Mouse (Mus musculus) olfactory bulb, adult 2 months (tissue): ENCODE measurements at regions not wholly inside any gene's neighbourhood (a gene's known extent, or its start where the extent isn't known, plus 50 kb on each side); places are given as distances from the start of the nearest gene placed in this dataset.

ENCODE experiments used
- CTCF ChIP-seq: fragments of 200-500 bp; IDR thresholded peaks from 2 replicates; pipeline ENCODE4 v1.5.1; 2012; ENCODE audit warnings: low read depth, mild to moderate bottlenecking, low read length, moderate library complexity; ENCODE audit not compliant: insufficient read depth
- POLR2A ChIP-seq: fragments of 200-500 bp; IDR thresholded peaks from 2 replicates; pipeline ENCODE4 v1.6.1; 2012; ENCODE audit warnings: mild to moderate bottlenecking, low read depth, low read length, moderate library complexity; ENCODE audit not compliant: insufficient read depth

DNA sequence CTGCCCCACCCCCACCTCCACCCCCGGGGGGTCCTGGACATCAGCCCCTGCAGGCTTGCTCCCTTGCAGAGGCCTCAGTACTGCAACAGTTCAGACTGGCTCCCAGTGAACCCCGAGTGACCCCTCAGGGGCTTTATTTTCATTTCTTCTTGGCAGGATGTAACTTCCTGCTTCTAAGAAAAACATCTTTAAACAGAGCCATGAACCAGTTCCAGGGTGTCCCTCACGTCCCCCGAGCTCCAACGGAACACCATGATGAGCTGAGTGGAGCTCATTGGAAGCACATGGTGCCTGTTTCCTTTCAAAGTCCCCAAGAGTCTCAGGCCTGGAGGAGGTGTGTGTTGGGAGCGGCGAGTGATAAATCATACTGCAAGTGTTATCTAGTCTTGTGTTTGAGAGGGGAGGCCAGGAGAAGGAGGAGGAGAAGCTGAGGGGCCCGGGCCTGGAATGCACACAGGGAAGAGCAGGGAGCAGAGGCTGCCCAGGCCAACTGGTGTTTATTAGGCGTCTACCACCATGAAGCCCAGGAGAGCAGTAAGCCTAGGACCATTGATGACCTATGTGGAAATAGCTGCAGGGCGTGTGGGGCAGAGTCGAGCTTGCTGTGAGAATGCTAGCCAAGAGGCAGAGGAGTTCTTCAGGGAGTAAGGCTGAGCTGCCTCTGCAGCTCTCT is 114.7 kb upstream of the Gdf10 start:
- no peak for TF ChIP-seq CTCF
- TF ChIP-seq POLR2A = no peak
